Mouse (Mus musculus): ENCODE data around the gene Pax9.

DNA sequence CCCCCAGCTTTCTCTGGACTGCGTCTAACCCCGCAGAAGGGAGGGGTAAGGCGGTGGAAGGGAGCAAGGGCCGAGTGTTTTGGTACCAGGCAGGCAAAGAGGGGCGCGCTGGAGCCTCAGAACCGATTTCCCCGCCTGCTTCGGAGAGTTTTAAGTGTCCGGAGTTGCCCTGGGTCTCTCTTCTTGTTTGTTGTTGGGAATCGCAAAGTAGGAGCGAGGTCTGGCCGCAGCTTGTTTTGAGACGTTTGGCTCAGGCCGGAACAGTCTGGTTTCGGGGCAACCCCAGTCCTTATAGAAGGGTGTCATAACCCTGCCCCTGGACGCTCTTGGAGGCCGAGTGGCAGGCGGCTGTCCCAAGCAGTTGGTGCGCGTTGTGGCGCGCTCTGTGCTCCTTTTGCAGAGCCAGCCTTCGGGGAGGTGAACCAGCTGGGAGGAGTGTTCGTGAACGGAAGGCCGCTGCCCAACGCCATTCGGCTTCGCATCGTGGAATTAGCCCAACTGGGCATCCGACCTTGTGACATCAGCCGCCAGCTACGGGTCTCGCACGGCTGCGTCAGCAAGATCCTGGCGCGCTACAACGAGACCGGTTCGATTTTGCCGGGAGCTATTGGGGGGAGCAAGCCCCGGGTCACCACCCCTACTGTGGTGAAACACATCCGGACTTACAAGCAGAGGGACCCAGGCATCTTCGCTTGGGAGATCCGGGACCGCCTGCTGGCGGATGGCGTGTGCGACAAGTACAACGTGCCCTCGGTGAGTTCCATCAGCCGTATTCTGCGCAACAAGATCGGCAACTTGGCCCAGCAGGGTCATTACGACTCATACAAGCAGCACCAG, 4.8 kb downstream of the Pax9 start:
- TF ChIP-seq CTCF (IDR thresholded peaks at IDR 0.05; ENCODE audit: low read depth, low read length) (no peak), GATA1 (IDR thresholded peaks at IDR 0.05; ENCODE audit: borderline replicate concordance, low read length) (no peak), POLR2AphosphoS5 (IDR thresholded peaks at IDR 0.05; ENCODE audit: insufficient replicate concordance, low read depth, low read length) (no peak)

All from G1E (cell line).